Mouse (Mus musculus) forebrain, embryonic 12.5 days (tissue): ENCODE results near the gene Akr1cl. TPM values are rescaled to one million over a fixed set of nuclear protein-coding genes. Genes with fewer than 3 reads are reported as not detected.
A peak's percentile ranks its signal among the peaks of the same experiment; 100 is the strongest.

Experiments
- ATAC-seq: fragments of 200-750 bp; cut with Nextera tagmentation; 2 replicates; pipeline ENCODE4 v1.8.0; 2017; ENCODE audit warnings: moderate TSS enrichment; ENCODE audit not compliant: low FRiP score
- H3K27ac ChIP-seq: fragments of 300-500 bp; sonication (generic); 2 replicates; pipeline ENCODE4 v1.5.1; 2016; ENCODE audit warnings: mild to moderate bottlenecking
- H3K27me3 ChIP-seq: fragments of 300-500 bp; sonication (generic); 2 replicates; pipeline ENCODE4 v1.6.1; 2016; ENCODE audit warnings: mild to moderate bottlenecking
- H3K36me3 ChIP-seq: fragments of 300-500 bp; sonication (generic); replicated peaks from 2 replicates; pipeline ENCODE4 v1.6.1; 2016; ENCODE audit warnings: mild to moderate bottlenecking
- H3K4me1 ChIP-seq: fragments of 300-500 bp; sonication (generic); 2 replicates; pipeline ENCODE4 v1.6.1; 2016
- H3K4me2 ChIP-seq: fragments of 300-500 bp; sonication (generic); 2 replicates; pipeline ENCODE4 v1.6.1; 2016; ENCODE audit warnings: mild to moderate bottlenecking, moderate library complexity
- H3K4me3 ChIP-seq: fragments of 300-500 bp; sonication (generic); replicated peaks from 2 replicates; pipeline ENCODE4 v1.5.1; 2016; ENCODE audit warnings: mild to moderate bottlenecking
- H3K9ac ChIP-seq: fragments of 300-500 bp; sonication (generic); 2 replicates; pipeline ENCODE4 v1.6.1; 2016; ENCODE audit warnings: mild to moderate bottlenecking
- H3K9me3 ChIP-seq: fragments of 300-500 bp; sonication (generic); 2 replicates; pipeline ENCODE4 v1.6.1; 2016
- WGBS: fragments of 180-500 bp; shearing (Covaris S2); methylation state at CpG from one replicate; pipeline ENCODE4 v1.1.7; 2016; 5-methylcytosine and 5-hydroxymethylcytosine counted together
- polyA plus RNA-seq: library from polyadenylated mRNA; unstranded; fragments of >200 nt; fragmentation: Nextera tagmentation; extraction: Ambion mirVana; gene quantifications from 2 replicates; pipeline ENCODE4 v1.2.1, GENCODE M21; 2016

Gene Akr1cl
- polyA plus RNA-seq, 1 experiment from 2014 or later, result 0.13 TPM

DNA sequence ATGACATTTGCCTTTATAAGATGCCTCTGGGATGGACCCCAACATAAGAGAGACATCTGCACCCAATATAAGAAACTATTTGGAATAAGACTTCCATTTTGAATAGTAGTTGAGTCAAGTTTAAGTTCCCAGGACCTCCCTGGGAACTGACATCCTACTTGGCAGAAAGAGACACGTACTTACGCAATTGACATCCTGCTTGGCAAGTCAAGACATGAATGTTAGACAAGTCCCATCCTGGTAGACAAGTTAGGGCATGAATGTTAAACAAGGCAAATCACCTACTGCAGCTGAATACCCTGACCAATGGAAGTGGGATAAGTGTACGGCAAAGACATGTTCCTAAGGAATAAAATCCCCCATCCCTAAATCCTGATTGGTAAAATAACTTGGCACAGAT is 9.3 kb upstream of the Akr1cl start:
- no peak overlapping the region for H3K9ac ChIP-seq
- no peaks in the 10 kb centered on the region for H3K4me1 ChIP-seq
- H3K4me2 ChIP-seq, result no peak overlapping the region
- no peaks in the 10 kb centered on the region for H3K36me3 ChIP-seq
- no peaks in the 10 kb centered on the region for H3K27me3 ChIP-seq
- no peak overlapping the region for H3K4me3 ChIP-seq
- H3K9me3 ChIP-seq, result no peaks in the 10 kb centered on the region
- H3K27ac ChIP-seq, result no peak overlapping the region
- WGBS, result 92% methylated on average over 3 of the region's 3 CpGs
- no peak for ATAC-seq

DNA sequence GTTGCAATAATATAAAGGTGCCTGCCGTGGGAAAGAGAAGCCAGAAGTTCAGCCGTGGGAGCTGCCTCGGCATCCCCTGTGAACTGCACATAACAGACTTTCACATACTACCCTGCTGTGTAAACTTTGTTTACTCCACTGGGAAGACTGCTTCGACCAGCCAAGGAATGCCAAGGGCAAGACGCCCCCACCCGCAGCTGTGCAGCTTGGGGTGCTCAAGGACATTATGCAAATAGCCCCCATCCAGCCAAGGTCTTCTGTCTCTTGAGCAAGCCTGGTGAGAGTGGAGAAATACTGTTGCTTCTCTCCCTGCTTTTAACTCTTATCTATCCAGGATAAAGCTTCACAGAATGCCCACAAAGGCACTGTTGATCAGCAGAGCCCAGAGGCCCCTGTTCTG is 8.2 kb upstream of the Akr1cl start:
- H3K9me3 ChIP-seq, result no peaks in the 10 kb centered on the region
- no peak for ATAC-seq
- no peak overlapping the region for H3K27ac ChIP-seq
- no peaks in the 10 kb centered on the region for H3K27me3 ChIP-seq
- 83% methylated on average over 6 of the region's 6 CpGs for WGBS
- no peak overlapping the region for H3K4me3 ChIP-seq
- no peak overlapping the region for H3K9ac ChIP-seq
- no peaks in the 10 kb centered on the region for H3K36me3 ChIP-seq
- H3K4me2 ChIP-seq, result no peak overlapping the region
- no peaks in the 10 kb centered on the region for H3K4me1 ChIP-seq

DNA sequence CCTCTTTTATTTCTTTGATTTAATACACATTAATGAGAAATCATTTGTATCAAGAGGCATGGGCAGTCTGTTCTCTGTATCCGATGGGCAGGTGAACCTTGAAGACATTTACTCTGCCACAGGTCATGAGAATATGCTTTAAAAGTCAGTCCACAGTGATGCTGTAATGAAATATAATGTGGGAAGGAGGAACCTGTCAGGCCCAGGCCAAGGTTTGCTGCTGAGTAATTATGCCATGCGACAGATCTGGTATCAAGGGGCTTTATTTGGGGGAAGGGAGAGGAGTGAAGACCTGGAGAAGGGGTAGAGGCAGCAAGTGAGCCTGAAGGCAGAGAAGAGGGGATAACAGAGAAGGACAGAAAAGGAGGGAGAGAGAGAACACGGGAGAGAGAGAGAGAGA is 7.1 kb upstream of the Akr1cl start:
- ATAC-seq, result no peak
- WGBS, result 75% methylated on average over 3 of the region's 3 CpGs
- Histone ChIP-seq H3K27ac (no peak overlapping the region), H3K27me3 (no peaks in the 10 kb centered on the region), H3K4me1 (no peaks in the 10 kb centered on the region), H3K4me2 (no peak overlapping the region), H3K9me3 (no peaks in the 10 kb centered on the region), H3K4me3 (no peak overlapping the region), H3K9ac (no peak overlapping the region), H3K36me3 (no peaks in the 10 kb centered on the region)

DNA sequence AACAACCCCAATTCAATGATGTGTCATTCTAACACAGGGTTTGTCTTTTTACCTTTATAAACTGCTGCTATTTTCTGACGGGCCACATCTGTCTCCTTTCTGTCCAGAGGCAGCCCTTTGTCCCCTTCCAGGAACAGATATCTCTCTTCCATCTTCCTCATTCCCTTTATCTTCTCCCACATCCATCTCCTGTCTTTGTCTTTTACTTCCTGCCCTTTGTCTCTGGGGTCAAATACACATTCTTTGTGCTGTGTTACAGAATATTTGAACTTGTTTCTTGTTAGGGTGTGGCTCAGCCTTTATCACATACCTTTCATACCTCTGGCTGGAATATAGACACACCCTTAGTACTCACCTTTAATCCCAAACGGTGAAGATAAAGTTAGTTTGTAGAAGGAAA is 5.0 kb upstream of the Akr1cl start:
- H3K27ac ChIP-seq, result no peak overlapping the region
- 88% methylated on average over 2 of the region's 2 CpGs for WGBS

DNA sequence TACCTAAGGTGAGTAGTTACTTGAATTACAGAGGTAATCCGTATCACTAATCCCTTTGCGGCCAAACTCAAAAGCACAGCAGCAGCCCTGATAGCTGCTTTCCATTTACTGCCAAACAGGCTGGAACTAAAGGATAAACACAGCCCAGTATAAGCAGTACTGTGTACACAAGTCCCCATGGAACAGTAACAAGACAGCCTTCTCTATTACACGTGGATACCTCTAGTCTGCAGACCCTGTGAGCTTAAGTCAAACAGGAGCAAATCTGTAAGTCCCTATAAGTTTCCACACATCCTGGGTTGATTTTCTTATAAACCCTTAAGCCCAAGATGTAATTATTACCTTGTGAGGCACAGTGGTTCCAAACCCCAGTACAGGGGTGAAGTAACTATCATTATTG is 3.0 kb upstream of the Akr1cl start:
- no peak overlapping the region for H3K4me3 ChIP-seq
- no peak for ATAC-seq
- no peaks in the 10 kb centered on the region for H3K36me3 ChIP-seq
- no peaks in the 10 kb centered on the region for H3K27me3 ChIP-seq
- H3K4me2 ChIP-seq, result no peak overlapping the region
- H3K4me1 ChIP-seq, result no peaks in the 10 kb centered on the region
- no peaks in the 10 kb centered on the region for H3K9me3 ChIP-seq
- no peak overlapping the region for H3K27ac ChIP-seq
- no peak overlapping the region for H3K9ac ChIP-seq
- 39% methylated on average over 3 of the region's 3 CpGs for WGBS

More for the DNA sequence above, 5.0 kb upstream of the Akr1cl start:
- no peak overlapping the region for H3K4me2 ChIP-seq
- no peak overlapping the region for H3K4me3 ChIP-seq
- H3K27me3 ChIP-seq, result no peaks in the 10 kb centered on the region
- ATAC-seq, result no peak
- H3K9me3 ChIP-seq, result no peaks in the 10 kb centered on the region
- no peaks in the 10 kb centered on the region for H3K36me3 ChIP-seq
- H3K9ac ChIP-seq, result no peak overlapping the region
- H3K4me1 ChIP-seq, result no peaks in the 10 kb centered on the region

DNA sequence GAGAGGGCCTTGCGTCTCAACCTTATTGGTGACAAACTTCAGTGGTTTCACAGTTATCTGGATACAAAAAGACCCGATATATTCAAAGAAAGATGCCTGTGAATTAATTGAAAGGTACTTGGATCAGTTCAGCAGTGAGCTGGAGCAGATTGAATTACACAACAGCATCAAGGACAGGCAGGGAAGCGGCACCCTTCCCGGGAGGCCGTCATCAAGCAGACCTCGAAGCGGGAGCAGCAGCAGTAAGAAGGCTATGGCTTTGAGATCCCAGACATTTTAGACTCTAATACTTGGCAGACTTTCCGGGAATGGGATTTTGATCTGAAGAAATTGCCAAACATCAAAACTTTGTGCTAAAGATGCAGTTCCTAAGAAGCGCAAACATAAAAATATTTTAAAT is 4.4 kb downstream of the Akr1cl start:
- no peaks in the 10 kb centered on the region for H3K9me3 ChIP-seq
- no peaks in the 10 kb centered on the region for H3K36me3 ChIP-seq
- 75% methylated on average over 9 of the region's 9 CpGs for WGBS
- ATAC-seq, result no peak
- H3K27me3 ChIP-seq, result no peaks in the 10 kb centered on the region
- H3K4me1 ChIP-seq, result no peaks in the 10 kb centered on the region
- H3K27ac ChIP-seq, result no peak overlapping the region
- H3K9ac ChIP-seq, result no peak overlapping the region
- no peak overlapping the region for H3K4me2 ChIP-seq
- H3K4me3 ChIP-seq, result no peak overlapping the region

DNA sequence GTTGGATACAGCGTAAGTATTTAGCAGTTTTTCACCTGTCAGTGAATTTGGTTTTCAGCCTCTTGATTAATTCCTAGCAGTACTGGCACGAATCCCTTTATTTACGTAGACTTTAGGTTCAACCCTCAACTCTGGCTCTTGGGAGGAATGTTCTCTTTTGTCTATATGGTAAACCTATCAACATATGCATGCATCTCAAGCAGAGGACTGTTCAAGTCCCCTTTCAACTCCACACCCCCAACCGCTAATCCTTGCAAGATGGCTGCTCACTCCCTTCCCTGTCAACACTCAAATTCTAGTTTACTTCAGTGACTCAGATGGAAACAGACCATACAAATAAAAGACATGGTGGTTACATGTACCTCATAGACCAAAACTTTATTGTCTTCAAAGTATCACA is 19.8 kb downstream of the Akr1cl start:
- Histone ChIP-seq H3K9ac (no peak overlapping the region), H3K4me2 (no peak overlapping the region), H3K4me3 (no peak overlapping the region), H3K27me3 (no peaks in the 10 kb centered on the region), H3K27ac (no peak overlapping the region), H3K4me1 (no peaks in the 10 kb centered on the region), H3K9me3 (no peaks in the 10 kb centered on the region), H3K36me3 (no peaks in the 10 kb centered on the region)
- ATAC-seq, result no peak
- 75% methylated on average over 4 of the region's 4 CpGs for WGBS

DNA sequence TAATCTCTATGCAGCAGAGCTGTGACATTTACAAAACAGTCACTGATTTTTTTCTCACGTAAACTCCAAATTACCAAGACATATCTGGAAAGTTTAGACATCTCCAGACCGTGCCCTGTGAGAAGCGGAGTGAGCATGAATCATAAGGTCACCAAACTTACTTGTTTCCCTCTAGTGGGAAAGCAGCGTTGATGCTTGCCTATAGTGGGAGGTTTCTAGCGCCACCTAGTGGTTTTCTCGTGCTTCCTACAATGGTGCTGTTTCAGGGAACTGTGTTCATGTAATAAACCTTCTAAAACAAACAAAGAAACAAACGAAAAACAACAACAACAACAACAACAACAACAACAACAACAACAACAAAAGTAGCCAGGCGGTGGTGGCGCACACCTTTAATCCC is 22.4 kb downstream of the Akr1cl start:
- WGBS, result 13% methylated on average over 9 of the region's 9 CpGs
- Histone ChIP-seq H3K9me3 (no peaks in the 10 kb centered on the region), H3K4me2 (no peak overlapping the region)

DNA sequence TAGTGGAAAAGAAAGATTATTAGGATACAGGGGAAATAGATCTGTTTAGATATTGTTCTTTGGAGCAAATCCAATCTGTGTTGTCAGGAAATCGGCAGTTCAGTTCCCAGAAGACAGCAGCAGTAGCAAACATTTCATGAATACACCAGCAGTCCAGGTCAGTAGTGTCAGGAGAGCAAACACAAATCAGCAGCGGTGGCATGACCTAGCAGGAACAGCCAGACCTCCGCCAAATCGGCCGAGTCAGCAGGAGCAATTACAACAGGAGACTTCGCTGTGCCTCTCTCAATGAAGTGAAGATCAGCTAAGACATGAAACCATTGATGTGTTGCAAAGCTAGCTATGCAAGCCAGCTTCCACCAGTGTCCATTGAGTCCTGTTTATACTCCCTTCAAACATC is 27.0 kb downstream of the Akr1cl start:
- WGBS, result 95% methylated on average over 6 of the region's 6 CpGs
- Histone ChIP-seq H3K36me3 (no peaks in the 10 kb centered on the region), H3K4me1 (no peaks in the 10 kb centered on the region), H3K4me2 (no peak overlapping the region), H3K9ac (no peak overlapping the region), H3K27me3 (no peaks in the 10 kb centered on the region), H3K4me3 (no peak overlapping the region), H3K27ac (no peak overlapping the region), H3K9me3 (no peaks in the 10 kb centered on the region)
- no peak for ATAC-seq

More for the DNA sequence above, 22.4 kb downstream of the Akr1cl start:
- Histone ChIP-seq H3K27me3 (no peaks in the 10 kb centered on the region), H3K4me1 (no peaks in the 10 kb centered on the region), H3K9ac (no peak overlapping the region), H3K4me3 (no peak overlapping the region), H3K27ac (no peak overlapping the region), H3K36me3 (no peaks in the 10 kb centered on the region)
- peak; percentile 72 for ATAC-seq

DNA sequence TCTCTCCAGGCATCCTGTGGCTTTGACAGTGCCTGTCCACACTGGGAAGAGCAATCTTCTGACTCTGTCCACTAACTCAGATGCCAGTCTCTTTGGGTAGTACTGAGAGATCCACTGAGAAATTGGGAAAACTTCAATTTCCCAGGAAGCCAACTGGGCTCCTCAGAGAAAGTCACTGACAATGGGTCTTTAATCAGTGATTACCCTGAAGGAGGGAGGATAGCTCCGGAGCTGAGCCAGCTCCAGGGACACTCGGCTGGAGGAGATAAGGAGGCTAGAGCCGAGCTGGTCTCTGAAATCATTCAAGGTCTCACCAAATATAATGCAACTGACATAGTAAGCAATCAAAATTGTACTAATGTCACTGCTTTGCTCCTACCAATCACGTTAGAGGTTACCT is 28.0 kb downstream of the Akr1cl start:
- Histone ChIP-seq H3K9ac (no peak overlapping the region), H3K4me3 (no peak overlapping the region), H3K9me3 (no peaks in the 10 kb centered on the region), H3K36me3 (no peaks in the 10 kb centered on the region), H3K27ac (no peak overlapping the region), H3K27me3 (no peaks in the 10 kb centered on the region), H3K4me2 (no peak overlapping the region), H3K4me1 (no peaks in the 10 kb centered on the region)
- ATAC-seq, result no peak
- WGBS, result 83% methylated on average over 4 of the region's 4 CpGs

DNA sequence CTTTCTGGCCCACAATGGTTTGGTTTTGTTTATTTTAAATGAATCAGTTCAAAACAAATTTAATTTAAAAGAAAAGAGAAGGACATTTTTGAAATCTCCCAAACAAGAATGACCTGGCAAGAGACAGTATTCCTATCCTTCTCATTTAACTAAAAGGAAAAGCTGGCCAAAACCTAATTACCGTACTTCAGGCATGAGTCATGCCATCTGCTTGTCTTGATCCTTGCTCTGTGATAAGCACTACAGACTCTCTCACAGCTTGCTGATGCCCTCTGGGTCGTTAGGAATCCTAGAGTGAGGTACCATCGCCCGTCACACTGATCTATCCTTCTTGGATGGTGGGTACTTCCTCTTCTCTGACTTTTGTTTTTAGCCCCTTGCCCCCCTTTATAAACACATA is 39.4 kb downstream of the Akr1cl start:
- Histone ChIP-seq H3K36me3 (no peaks in the 10 kb centered on the region), H3K4me3 (no peak overlapping the region), H3K27me3 (no peaks in the 10 kb centered on the region), H3K27ac (no peak overlapping the region), H3K4me2 (no peak overlapping the region), H3K9ac (no peak overlapping the region), H3K9me3 (no peaks in the 10 kb centered on the region), H3K4me1 (no peaks in the 10 kb centered on the region)
- 86% methylated on average over 4 of the region's 4 CpGs for WGBS
- no peak for ATAC-seq

DNA sequence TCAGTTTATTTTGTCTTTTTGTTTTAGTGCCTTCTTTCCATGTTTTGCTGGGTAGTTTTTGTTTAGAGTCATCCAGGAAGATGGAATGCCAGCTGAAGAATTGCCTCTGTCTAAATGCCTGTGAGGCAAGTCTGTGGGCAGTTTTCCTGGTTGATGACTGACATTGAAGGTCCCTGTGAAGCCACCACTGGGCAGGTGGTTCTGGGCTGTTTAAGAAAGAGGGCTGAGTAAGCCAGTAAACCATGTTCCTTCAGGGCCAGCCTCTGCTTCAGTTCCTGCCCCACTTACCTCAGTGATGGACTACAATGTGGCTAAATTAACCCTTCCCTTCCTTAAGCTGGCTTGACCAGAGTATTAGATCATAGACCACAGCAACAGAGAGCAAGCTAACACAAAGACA is 44.4 kb downstream of the Akr1cl start:
- no peak overlapping the region for H3K9ac ChIP-seq
- no peak overlapping the region for H3K4me3 ChIP-seq
- H3K9me3 ChIP-seq, result no peaks in the 10 kb centered on the region
- H3K4me2 ChIP-seq, result no peak overlapping the region
- peaks cover 15% of the 10 kb centered on the region; the same call in 1 of the 2 replicates for H3K27me3 ChIP-seq
- no peaks in the 10 kb centered on the region for H3K4me1 ChIP-seq
- ATAC-seq, result no peak
- no peak overlapping the region for H3K27ac ChIP-seq
- H3K36me3 ChIP-seq, result no peaks in the 10 kb centered on the region

DNA sequence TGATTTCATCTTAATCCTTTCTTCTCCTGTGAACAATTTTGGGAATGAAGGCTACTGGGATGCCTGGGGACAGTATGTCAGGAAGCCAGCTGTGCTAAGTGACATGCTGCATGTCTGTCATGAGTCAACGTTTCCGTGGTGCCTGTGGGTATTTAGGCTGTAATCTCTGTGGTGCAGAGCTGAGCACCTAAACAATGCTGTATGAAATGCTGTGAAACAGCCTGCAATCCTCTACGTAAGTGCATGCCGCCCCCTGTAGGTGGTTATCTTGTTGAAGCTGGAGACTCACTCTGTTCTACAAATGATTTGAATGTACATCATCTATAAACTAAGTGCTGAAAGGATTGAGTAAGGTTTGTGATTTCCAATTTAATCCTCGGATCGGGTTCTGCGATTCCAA is 46.4 kb downstream of the Akr1cl start:
- WGBS, result 31% methylated on average over 7 of the region's 7 CpGs
- H3K4me3 ChIP-seq, result no peak overlapping the region
- no peak for ATAC-seq

DNA sequence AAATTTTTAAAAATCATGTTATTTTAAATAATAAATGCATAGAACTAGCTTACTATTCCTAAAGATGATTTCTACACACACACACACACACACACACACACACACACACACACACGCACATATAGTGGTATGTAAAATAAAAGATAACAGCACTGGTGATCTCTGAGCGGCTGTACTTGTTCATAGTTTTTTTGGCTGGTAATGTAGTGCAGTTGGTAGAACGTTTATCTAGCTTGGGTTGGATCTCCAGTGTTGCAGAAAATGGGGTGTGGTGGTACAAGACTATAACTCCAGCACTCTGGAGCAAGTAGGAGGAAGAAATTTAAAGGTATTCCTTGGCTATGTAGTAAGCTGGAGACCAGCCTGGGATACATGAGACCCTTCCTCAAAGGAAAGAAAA is 49.3 kb downstream of the Akr1cl start:
- H3K27me3 ChIP-seq, result peaks cover 34% of the 10 kb centered on the region
- H3K4me2 ChIP-seq, result no peak overlapping the region
- H3K9ac ChIP-seq, result no peak overlapping the region
- no peak overlapping the region for H3K4me3 ChIP-seq
- no peak for ATAC-seq
- H3K4me1 ChIP-seq, result 0 out of 2 replicates have a peak, but pooled peaks cover 2% of the 10 kb centered on the region
- H3K9me3 ChIP-seq, result no peaks in the 10 kb centered on the region
- H3K27ac ChIP-seq, result no peak overlapping the region
- H3K36me3 ChIP-seq, result no peaks in the 10 kb centered on the region
- 81% methylated on average over 3 of the region's 3 CpGs for WGBS

More for the DNA sequence above, 46.4 kb downstream of the Akr1cl start:
- Histone ChIP-seq H3K36me3 (no peaks in the 10 kb centered on the region), H3K4me1 (no peaks in the 10 kb centered on the region), H3K27me3 (peaks cover 15% of the 10 kb centered on the region; the same call in 1 of the 2 replicates), H3K4me2 (no peak overlapping the region), H3K9me3 (no peaks in the 10 kb centered on the region), H3K27ac (no peak overlapping the region), H3K9ac (no peak overlapping the region)
